Mouse (Mus musculus) left cerebral cortex, adult 2 months (tissue): Measurements from ENCODE around the gene Tm4sf20. TPM values are rescaled to one million over a fixed set of nuclear protein-coding genes. Genes with fewer than 3 reads are reported as not detected.

Experiments used
- DNase-seq, 2 experiments: peaks; one replicate each; pipeline ENCODE4 v3.0.0; 2021 to 2022; ENCODE audit warnings: low spot score in 2 of 2, mixed read lengths in 1 of 2; ENCODE audit errors: extremely low spot score in 1 of 2
- H3K27ac ChIP-seq: fragments of 200-600 bp; 2 replicates; pipeline ENCODE4 v1.8.1; 2022
- H3K4me3 ChIP-seq: fragments of 200-600 bp; 2 replicates; pipeline ENCODE4 v1.8.1; 2022
- CTCF ChIP-seq: fragments of 200-600 bp; IDR thresholded peaks from 2 replicates; pipeline ENCODE4 v1.8.1; 2022; ENCODE audit warnings: antibody characterized with exemption, mild to moderate bottlenecking, moderate library complexity
- intact Hi-C: fragments of 180-260 bp; cut with DNase I; formaldehyde crosslinking; loops from one replicate; pipeline ENCODE4 v1.15.1; 2025
- total RNA-seq, 2 experiments: library from RNA; stranded (reverse); gene quantifications; 2 replicates each; pipeline ENCODE4 v1.2.3; 2021

Tm4sf20 gene
- total RNA-seq, 2 experiments from 2014 or later: not detected

- Histone ChIP-seq H3K4me3 (no peak overlapping the region), H3K27ac (no peak overlapping the region)
- TF ChIP-seq CTCF: no peak
- no peak for DNase-seq
- intact Hi-C loops: no loop called here
Observed at GRCm38 (mm10) chr1:82738066-82738465, 30.2 kb downstream of the Tm4sf20 start.

GRCm38 (mm10) chr1:82733357-82733756 lies 34.9 kb downstream of the Tm4sf20 start:
- intact Hi-C loops: no loop called here
- no peak for TF ChIP-seq CTCF
- Histone ChIP-seq H3K27ac (no peak overlapping the region), H3K4me3 (no peak overlapping the region)
- DNase-seq: no peak

GRCm38 (mm10) chr1:82726482-82726881 lies 41.8 kb downstream of the Tm4sf20 start:
- no peak for TF ChIP-seq CTCF
- H3K27ac ChIP-seq: no peak overlapping the region
- H3K4me3 ChIP-seq: no peak overlapping the region; the same call in 1 of the 2 replicates
- intact Hi-C loops: no loop called here
- no peak for DNase-seq

GRCm38 (mm10) chr1:82725875-82726185 lies 42.4 kb downstream of the Tm4sf20 start:
- intact Hi-C loops: no loop called here
- DNase-seq: no peak
- no peak overlapping the region for H3K27ac ChIP-seq

GRCm38 (mm10) chr1:82725026-82725874 lies 43.0 kb downstream of the Tm4sf20 start:
- no peak for TF ChIP-seq CTCF
- Histone ChIP-seq H3K27ac (peak overlapping the region; percentile 96), H3K4me3 (peak overlapping the region; percentile 81)
- intact Hi-C loops: no loop called here
- no peak for DNase-seq

More at GRCm38 (mm10) chr1:82725875-82726185, 42.4 kb downstream of the Tm4sf20 start:
- H3K4me3 ChIP-seq: peak overlapping the region; percentile 81
- TF ChIP-seq CTCF: no peak

GRCm38 (mm10) chr1:82724339-82725025 lies 43.8 kb downstream of the Tm4sf20 start, which contains the start of gene Mff:
Mff (plus strand) TSS chr1:82724890.
- intact Hi-C loops: loop anchor here (1.0 kb wide), 1 partner anchor 115 kb away; the partner anchor contains the start of gene Agfg1

GRCm38 (mm10) chr1:82717816-82718512 lies 50.3 kb downstream of the Tm4sf20 start:
- intact Hi-C loops: no loop called here
- Histone ChIP-seq H3K27ac (no peak overlapping the region), H3K4me3 (no peak overlapping the region)
- DNase-seq: no peak
- no peak for TF ChIP-seq CTCF

More at GRCm38 (mm10) chr1:82724339-82725025, 43.8 kb downstream of the Tm4sf20 start, which contains the start of gene Mff:
- TF ChIP-seq CTCF: no peak
- Histone ChIP-seq H3K27ac (peak within 1 kb of the TSS; percentile 96), H3K4me3 (peak within 1 kb of the TSS; percentile 81)
- peak; percentile 92 for DNase-seq

Other genes starting within 250 kb of the Tm4sf20 start
- gene Col4a4, start 181.6 kb downstream of the Tm4sf20 start, total RNA-seq: 1 to 10 TPM; 2.5 to 2.9 TPM
- under 1 TPM; 0.75 to 0.86 TPM for gene Col4a3, start 181.5 kb downstream of the Tm4sf20 start, total RNA-seq
- 100 to 1,000 TPM; 263 to 273 TPM for gene Mff, start 43.6 kb downstream of the Tm4sf20 start, total RNA-seq
- gene Gm47791, start 2.8 kb upstream of the Tm4sf20 start, total RNA-seq: not detected
- 10 to 100 TPM; 76.6 to 78.3 TPM for gene Agfg1, start 71.0 kb upstream of the Tm4sf20 start, total RNA-seq
- gene A030005L19Rik, start 144.9 kb upstream of the Tm4sf20 start, total RNA-seq: under 1 TPM; 0.61 to 0.91 TPM
- gene A030014E15Rik, start 156.5 kb upstream of the Tm4sf20 start, total RNA-seq: not detected
- gene Gm6217, start 162.9 kb upstream of the Tm4sf20 start, total RNA-seq: not detected
- gene A030003K21Rik, start 174.9 kb upstream of the Tm4sf20 start, total RNA-seq: not detected
- gene Gm7544, start 187.6 kb upstream of the Tm4sf20 start, total RNA-seq: not detected
- not detected for gene Gm47955, start 191.8 kb upstream of the Tm4sf20 start, total RNA-seq
- gene Gm47959, start 232.1 kb upstream of the Tm4sf20 start, total RNA-seq: not detected